Mouse (Mus musculus) ES-E14 (cell line): ENCODE data around the gene Cntn4. TPM values are rescaled to one million over a fixed set of nuclear protein-coding genes. Genes with fewer than 3 reads are reported as not detected.

Experiments
- DNase-seq: peaks from one replicate; pipeline ENCODE4 v3.0.0-alpha.2; 2013; ENCODE audit warnings: low read depth, low spot score
- H3K27ac ChIP-seq: 2 replicates; pipeline ENCODE4 v1.5.1; 2012; ENCODE audit warnings: low read depth, mild to moderate bottlenecking, low read length, moderate library complexity, mixed read lengths; ENCODE audit not compliant: poor library complexity, insufficient read depth, severe bottlenecking
- H3K36me3 ChIP-seq: 2 replicates; pipeline ENCODE4 v1.6.1; 2012; ENCODE audit warnings: mild to moderate bottlenecking, low read length, moderate library complexity, mixed read lengths; ENCODE audit not compliant: control insufficient read depth, poor library complexity, insufficient read depth, severe bottlenecking
- H3K4me1 ChIP-seq, 2 experiments: fragments of 150-350 bp in 1 of 2; sonication (generic) in 1 of 2; 2 replicates each; pipeline ENCODE4 v1.6.1; 2012; ENCODE audit warnings: low read length in 2 of 2, mild to moderate bottlenecking in 1 of 2, mixed read lengths in 1 of 2; ENCODE audit not compliant: control insufficient read depth in 2 of 2, insufficient read depth in 2 of 2, poor library complexity in 1 of 2
- H3K4me3 ChIP-seq, 2 experiments: fragments of 150-350 bp in 1 of 2; sonication (generic) in 1 of 2; 2 replicates each; pipeline ENCODE4 v1.5.1; 2012; ENCODE audit warnings: low read length in 2 of 2, low read depth in 1 of 2, mild to moderate bottlenecking in 1 of 2, mixed read lengths in 1 of 2; ENCODE audit not compliant: insufficient read depth in 1 of 2, poor library complexity in 1 of 2, severe bottlenecking in 1 of 2
- H3K9ac ChIP-seq: 2 replicates; pipeline ENCODE4 v1.6.1; 2012; ENCODE audit warnings: low read depth, mild to moderate bottlenecking, low read length, mixed read lengths; ENCODE audit not compliant: poor library complexity, insufficient read depth, severe bottlenecking
- H3K9me3 ChIP-seq: fragments of 150-350 bp; sonication (generic); 2 replicates; pipeline ENCODE4 v1.6.1; 2012; ENCODE audit warnings: low read depth, mild to moderate bottlenecking, low read length; ENCODE audit not compliant: control insufficient read depth, insufficient read depth
- CHD2 ChIP-seq: IDR thresholded peaks from 2 replicates; pipeline ENCODE4 v1.6.1; 2014; ENCODE audit warnings: mild to moderate bottlenecking, low read depth, low read length, inconsistent platforms
- HCFC1 ChIP-seq: IDR thresholded peaks from 2 replicates; pipeline ENCODE4 v1.6.1; 2012; ENCODE audit warnings: low read length, inconsistent platforms, borderline replicate concordance; ENCODE audit not compliant: insufficient read depth
- MAFK ChIP-seq: IDR thresholded peaks from 2 replicates; pipeline ENCODE4 v1.6.1; 2014; ENCODE audit warnings: mild to moderate bottlenecking, low read depth, low read length, inconsistent platforms; ENCODE audit not compliant: insufficient read depth
- ZC3H11A ChIP-seq: IDR thresholded peaks from 2 replicates; pipeline ENCODE4 v1.6.1; 2012; ENCODE audit warnings: low read depth, mild to moderate bottlenecking, inconsistent platforms, low read length, borderline replicate concordance
- ZNF384 ChIP-seq: IDR thresholded peaks from 2 replicates; pipeline ENCODE4 v1.6.1; 2012; ENCODE audit warnings: low read depth, low read length, inconsistent platforms
- in situ Hi-C, 2 experiments: fragments of 600-800 bp; cut with MboI; formaldehyde crosslinking; loops; one replicate each; pipeline ENCODE4 v1.15.1; 2025; ENCODE audit warnings: low sequenced_read_pairs in 2 of 2, inconsistent platforms in 1 of 2; ENCODE audit not compliant: unreplicated experiment in 2 of 2
- total RNA-seq: library from RNA; depleted of rRNA; stranded (reverse); fragments of 300-350 nt; gene quantifications from 2 replicates; pipeline ENCODE4 v1.2.3, GENCODE M21; 2012

Cntn4 gene
- total RNA-seq, 1 experiment = 0.80 TPM

- no peak for DNase-seq
- H3K9me3 ChIP-seq = no peaks in the 10 kb centered on the region
- no peaks in the 10 kb centered on the region for H3K4me1 ChIP-seq
- no peak for TF ChIP-seq ZC3H11A
- TF ChIP-seq HCFC1 = no peak
- TF ChIP-seq CHD2 = no peak
- TF ChIP-seq ZNF384 = no peak
- TF ChIP-seq MAFK = no peak
- H3K4me3 ChIP-seq = no peak overlapping the region
- H3K36me3 ChIP-seq = no peaks in the 10 kb centered on the region
- no peak overlapping the region for H3K27ac ChIP-seq
- in situ Hi-C loops = loop anchor here in 1 of 2 experiments (10.0 kb wide), 1 partner anchor 98 kb away; no protein-coding TSS in a partner anchor
- no peak overlapping the region for H3K9ac ChIP-seq
Measured at GRCm38 (mm10) chr6:106466267-106467029, 789.0 kb downstream of the Cntn4 start.

- TF ChIP-seq ZNF384 (no peak), MAFK (no peak), ZC3H11A (no peak), HCFC1 (no peak), CHD2 (no peak)
- in situ Hi-C loops = no loop called here
- Histone ChIP-seq H3K9me3 (no peaks in the 10 kb centered on the region), H3K36me3 (no peaks in the 10 kb centered on the region), H3K4me1 (no peaks in the 10 kb centered on the region), H3K9ac (no peak overlapping the region), H3K27ac (no peak overlapping the region), H3K4me3 (no peak overlapping the region)
- DNase-seq = no peak
Measured at GRCm38 (mm10) chr6:106471840-106472608, 794.6 kb downstream of the Cntn4 start.

GRCm38 (mm10) chr6:106473871-106474270 lies 796.4 kb downstream of the Cntn4 start:
- no peak overlapping the region for H3K9ac ChIP-seq
- no peak overlapping the region for H3K4me3 ChIP-seq
- no peak overlapping the region for H3K27ac ChIP-seq
- no peaks in the 10 kb centered on the region for H3K36me3 ChIP-seq
- no peak for DNase-seq
- TF ChIP-seq HCFC1 (no peak), ZNF384 (no peak), MAFK (no peak), CHD2 (no peak), ZC3H11A (no peak)
- H3K9me3 ChIP-seq = no peaks in the 10 kb centered on the region
- in situ Hi-C loops = no loop called here
- H3K4me1 ChIP-seq = no peaks in the 10 kb centered on the region

GRCm38 (mm10) chr6:106481533-106481932 lies 804.1 kb downstream of the Cntn4 start:
- in situ Hi-C loops = no loop called here
- Histone ChIP-seq H3K36me3 (no peaks in the 10 kb centered on the region), H3K4me3 (no peak overlapping the region), H3K9me3 (no peaks in the 10 kb centered on the region), H3K27ac (no peak overlapping the region), H3K4me1 (no peaks in the 10 kb centered on the region), H3K9ac (no peak overlapping the region)
- no peak for TF ChIP-seq CHD2
- no peak for TF ChIP-seq ZNF384
- TF ChIP-seq MAFK = no peak
- TF ChIP-seq ZC3H11A = no peak
- no peak for TF ChIP-seq HCFC1
- DNase-seq = no peak
